Mouse (Mus musculus) liver, postnatal 0 days (tissue): ENCODE measurements around the gene Mettl7b. TPM values are rescaled to one million over a fixed set of nuclear protein-coding genes. Genes with fewer than 3 reads are reported as not detected.
A peak's percentile ranks its signal among the peaks of the same experiment; 100 is the strongest.

ENCODE experiments used
- ATAC-seq: fragments of 200-750 bp; cut with Nextera tagmentation; 2 replicates; pipeline ENCODE4 v1.8.0; 2017; ENCODE audit warnings: mild to moderate bottlenecking, moderate library complexity
- DNase-seq: peaks from one replicate; pipeline ENCODE4 v3.0.0-alpha.2; 2016
- H3K27ac ChIP-seq: fragments of 300-500 bp; sonication (generic); 2 replicates; pipeline ENCODE4 v1.5.1; 2014; ENCODE audit warnings: antibody characterized with exemption, moderate library complexity, mild to moderate bottlenecking, low read depth
- H3K27me3 ChIP-seq: fragments of 300-500 bp; sonication (generic); 2 replicates; pipeline ENCODE4 v1.6.1; 2014; ENCODE audit warnings: low read length, control low read depth, mixed read lengths; ENCODE audit not compliant: insufficient read depth
- H3K36me3 ChIP-seq: fragments of 300-500 bp; sonication (generic); replicated peaks from 2 replicates; pipeline ENCODE4 v1.6.1; 2014; ENCODE audit warnings: mild to moderate bottlenecking, control low read depth, low read length, moderate library complexity, mixed read lengths; ENCODE audit not compliant: insufficient read depth
- H3K4me1 ChIP-seq: fragments of 300-500 bp; sonication (generic); 2 replicates; pipeline ENCODE4 v1.6.1; 2014; ENCODE audit warnings: antibody characterized with exemption, mild to moderate bottlenecking, control low read depth; ENCODE audit not compliant: insufficient read depth
- H3K4me2 ChIP-seq: fragments of 300-500 bp; sonication (generic); 2 replicates; pipeline ENCODE4 v1.6.1; 2014; ENCODE audit warnings: low read depth, mild to moderate bottlenecking, low read length, moderate library complexity, mixed read lengths
- H3K4me3 ChIP-seq: fragments of 300-500 bp; sonication (generic); 2 replicates; pipeline ENCODE4 v1.5.1; 2014; ENCODE audit warnings: low read depth, low read length
- H3K9ac ChIP-seq: fragments of 300-500 bp; sonication (generic); replicated peaks from 2 replicates; pipeline ENCODE4 v1.6.1; 2014; ENCODE audit warnings: mild to moderate bottlenecking, moderate library complexity
- H3K9me3 ChIP-seq: fragments of 300-500 bp; sonication (generic); 2 replicates; pipeline ENCODE4 v1.6.1; 2016; ENCODE audit warnings: mild to moderate bottlenecking, control low read depth, low read length, mixed read lengths
- CTCF ChIP-seq: sonication (generic); IDR thresholded peaks from 2 replicates; pipeline ENCODE4 v1.5.1; 2016; ENCODE audit warnings: antibody characterized with exemption, low read depth
- EP300 ChIP-seq: IDR thresholded peaks from 2 replicates; pipeline ENCODE4 v1.6.1; 2016; ENCODE audit warnings: antibody characterized with exemption, low read depth, mild to moderate bottlenecking
- WGBS: fragments of 180-500 bp; shearing (Covaris S2); extraction: QIAGEN DNeasy Blood & Tissue Kit; methylation state at CpG from one replicate; pipeline ENCODE4 v1.1.7; 2014; ENCODE audit not compliant: insufficient replicate concordance; 5-methylcytosine and 5-hydroxymethylcytosine counted together
- polyA plus RNA-seq: library from polyadenylated mRNA; unstranded; fragments of >200 nt; fragmentation: Nextera tagmentation; extraction: Ambion mirVana; gene quantifications from 2 replicates; pipeline ENCODE4 v1.2.1, GENCODE M21; 2015

Gene Mettl7b
- polyA plus RNA-seq, 1 experiment from 2014 or later: 33.3 TPM

DNA sequence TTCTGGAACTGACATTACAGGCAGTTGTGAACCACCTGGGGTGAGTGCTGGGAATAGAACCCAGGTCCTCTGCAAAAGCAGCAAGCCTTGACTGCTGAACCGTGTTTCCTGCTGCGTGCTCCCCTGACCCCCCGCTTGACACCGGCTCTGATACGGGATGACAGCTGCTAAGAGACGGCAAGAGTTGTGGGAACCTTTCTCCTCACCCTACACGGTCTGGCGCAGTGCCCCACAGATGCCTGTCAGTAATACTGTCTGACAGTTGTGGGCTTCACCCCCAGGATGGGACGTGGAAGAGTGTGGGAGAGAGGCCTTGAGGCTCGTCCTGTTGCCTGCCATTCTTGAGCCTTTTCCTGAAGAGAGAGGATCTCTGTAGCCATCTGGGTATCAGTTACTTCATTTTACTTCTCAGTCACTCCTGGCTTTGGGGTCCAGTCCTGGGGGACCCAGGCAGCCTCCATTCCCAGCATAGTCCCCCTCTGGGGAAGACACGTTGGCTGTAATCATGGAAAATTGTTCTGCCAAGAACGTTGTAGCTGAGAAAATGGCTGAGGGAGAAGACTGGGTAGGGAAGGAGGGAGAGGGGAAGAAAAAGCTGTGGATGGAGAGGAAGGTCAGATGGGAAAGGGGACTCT, 22.9 kb downstream of the Mettl7b start:
- Histone ChIP-seq H3K27ac (no peak overlapping the region), H3K9me3 (no peaks in the 10 kb centered on the region), H3K27me3 (peaks cover 40% of the 10 kb centered on the region), H3K4me3 (no peak overlapping the region), H3K4me2 (no peak overlapping the region), H3K36me3 (no peaks in the 10 kb centered on the region), H3K4me1 (0 out of 2 replicates have a peak, but pooled peaks cover 4% of the 10 kb centered on the region), H3K9ac (no peak overlapping the region)
- WGBS: 69% methylated on average over 12 of the region's 12 CpGs
- no peak for ATAC-seq
- TF ChIP-seq EP300 (no peak), CTCF (no peak)
- DNase-seq: no peak

DNA sequence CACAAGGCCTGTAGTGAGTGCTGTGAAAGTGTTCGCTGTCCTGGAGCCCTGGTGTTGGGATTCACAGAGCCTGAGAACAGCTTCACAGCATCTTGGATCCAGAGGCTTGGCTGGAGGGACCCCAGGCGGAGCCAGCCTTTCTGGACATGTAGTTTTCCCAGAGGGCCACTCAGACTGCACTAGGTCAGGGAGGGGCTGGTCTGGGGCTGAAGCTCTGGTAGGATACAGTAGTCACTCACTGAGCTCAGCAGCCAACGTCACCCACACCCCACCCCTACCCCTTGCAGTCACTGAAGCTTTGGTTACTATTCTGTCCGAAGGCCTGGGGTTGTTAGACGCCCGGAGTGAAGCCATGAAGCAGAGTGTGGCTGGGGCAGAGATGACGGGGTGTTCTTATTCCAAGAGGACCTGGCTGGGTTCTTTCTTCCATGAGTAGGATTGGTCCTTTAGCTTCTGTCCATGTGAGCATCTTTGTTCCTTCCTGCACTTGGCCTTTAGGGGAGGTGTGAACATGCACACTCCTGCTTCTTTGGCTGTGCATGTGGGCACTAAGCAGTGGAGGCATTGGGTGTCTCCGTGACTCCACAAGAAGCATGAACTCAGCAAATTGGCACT, 24.9 kb downstream of the Mettl7b start:
- WGBS: 63% methylated on average over 8 of the region's 8 CpGs
- H3K27me3 ChIP-seq: peaks cover 53% of the 10 kb centered on the region
- no peak overlapping the region for H3K4me3 ChIP-seq
- 0 out of 2 replicates have a peak, but pooled peaks cover 4% of the 10 kb centered on the region for H3K4me1 ChIP-seq
- no peak overlapping the region for H3K9ac ChIP-seq
- ATAC-seq (no peak), DNase-seq (no peak)
- no peaks in the 10 kb centered on the region for H3K36me3 ChIP-seq
- H3K4me2 ChIP-seq: no peak overlapping the region
- no peak overlapping the region for H3K27ac ChIP-seq
- no peaks in the 10 kb centered on the region for H3K9me3 ChIP-seq
- TF ChIP-seq CTCF (no peak), EP300 (no peak)

- Histone ChIP-seq H3K4me1 (0 out of 2 replicates have a peak, but pooled peaks cover 4% of the 10 kb centered on the region), H3K9me3 (no peaks in the 10 kb centered on the region), H3K27me3 (peaks cover 50% of the 10 kb centered on the region), H3K4me3 (no peak overlapping the region), H3K4me2 (no peak overlapping the region), H3K36me3 (no peaks in the 10 kb centered on the region), H3K9ac (no peak overlapping the region), H3K27ac (no peak overlapping the region)
- TF ChIP-seq EP300 (no peak), CTCF (no peak)
- no peak for ATAC-seq
- DNase-seq: no peak
- 61% methylated on average over 7 of the region's 7 CpGs for WGBS
Measured at GRCm38 (mm10) chr10:128934997-128935787, 25.6 kb downstream of the Mettl7b start.

GRCm38 (mm10) chr10:128933976-128934721, 26.6 kb downstream of the Mettl7b start:
- Histone ChIP-seq H3K36me3 (no peaks in the 10 kb centered on the region), H3K4me3 (peak overlapping the region; percentile 37), H3K4me2 (peak overlapping the region; percentile 60), H3K27me3 (peaks cover 55% of the 10 kb centered on the region), H3K27ac (no peak overlapping the region), H3K9me3 (no peaks in the 10 kb centered on the region), H3K9ac (0 out of 2 replicates have a peak overlapping the region, but pooled peaks have one; percentile 11), H3K4me1 (0 out of 2 replicates have a peak, but pooled peaks cover 4% of the 10 kb centered on the region)
- no peak for DNase-seq
- 5% methylated on average over 21 of the region's 21 CpGs for WGBS
- no peak for ATAC-seq
- TF ChIP-seq EP300 (no peak), CTCF (no peak)

DNA sequence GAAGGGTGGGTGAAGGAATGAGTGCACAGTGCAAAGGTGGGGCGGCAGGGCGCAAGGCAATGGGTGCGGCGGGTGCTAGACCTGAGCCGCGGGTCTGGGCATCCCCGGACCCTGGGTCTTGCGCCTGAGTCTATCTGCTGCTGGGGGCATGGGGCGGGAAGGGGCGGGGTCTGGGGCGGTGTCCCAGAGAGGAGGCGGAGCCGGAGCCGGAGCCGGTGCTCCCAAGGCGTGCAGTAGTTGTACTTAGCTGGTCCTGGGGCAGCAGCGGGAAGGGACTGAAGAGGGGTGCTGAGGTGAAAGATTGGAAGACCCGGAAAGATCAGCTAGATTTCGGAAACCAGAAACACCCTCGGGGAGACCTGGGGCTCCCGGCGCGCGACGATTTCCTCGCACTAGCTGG, 27.2 kb downstream of the Mettl7b start, which contains the start of gene Itga7:
Itga7 (plus strand) TSS at position 245 of the 400 bp plus-strand sequence.
- TF ChIP-seq CTCF: no peak
- TF ChIP-seq EP300: no peak
- peak; percentile 52 for DNase-seq
- peak within 1 kb of the TSS; percentile 37 for H3K4me3 ChIP-seq
- H3K4me2 ChIP-seq: peak within 1 kb of the TSS; percentile 60
- H3K27me3 ChIP-seq: peaks cover 58% of the 10 kb centered on the region
- no peak for ATAC-seq
- no peaks in the 10 kb centered on the region for H3K9me3 ChIP-seq
- H3K4me1 ChIP-seq: 0 out of 2 replicates have a peak, but pooled peaks cover 4% of the 10 kb centered on the region
- under 1% methylated on average over 26 of the region's 26 CpGs for WGBS
- 0 out of 2 replicates have a peak within 1 kb of the TSS, but pooled peaks have one; percentile 11 for H3K9ac ChIP-seq
- no peak within 1 kb of the TSS for H3K27ac ChIP-seq
- no peaks in the 10 kb centered on the region for H3K36me3 ChIP-seq
